Comparison of ENCODE assay signal across 8 mouse cellular contexts in the genomic region with DNA sequence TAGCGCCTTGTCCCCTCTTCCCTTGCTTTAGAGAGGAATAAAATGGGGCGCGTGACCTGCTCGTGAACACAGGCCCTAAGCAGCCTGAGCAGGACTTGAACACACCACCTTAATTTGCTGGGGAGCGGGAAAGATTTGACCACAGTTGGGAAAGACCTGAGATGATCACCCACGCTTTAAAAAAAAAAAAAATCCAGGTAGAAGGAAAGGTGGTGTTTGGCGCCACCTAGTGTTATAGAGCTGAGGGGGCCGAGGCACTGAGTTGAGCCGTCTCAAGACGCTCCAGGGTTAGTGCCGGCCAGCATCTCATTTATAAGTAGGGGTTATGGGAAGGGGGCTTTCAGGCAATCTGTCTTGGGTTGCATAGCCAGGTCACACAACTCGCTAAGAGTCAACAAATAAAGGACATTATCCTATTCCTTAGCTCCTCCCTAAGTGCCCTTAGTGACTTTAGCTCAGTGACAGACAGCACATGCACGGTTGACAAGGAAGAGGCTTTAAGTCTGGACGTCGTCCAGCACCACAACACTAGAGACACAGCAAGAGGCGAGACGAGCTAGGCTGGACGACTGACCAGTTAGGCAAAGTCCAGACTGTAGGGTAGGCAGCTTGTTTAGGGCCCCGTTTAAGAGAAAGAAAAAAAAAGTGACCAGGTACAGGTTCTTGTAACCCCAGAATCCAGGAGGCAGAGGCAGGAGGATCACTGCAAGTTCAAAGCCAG. TPM values are rescaled to one million over a fixed set of nuclear protein-coding genes. Genes with fewer than 3 reads are reported as not detected.
DNase-seq lines count a peak whose midpoint lies in the region; ATAC-seq lines count a peak whose summit lies in the region.

No protein-coding gene starts in this region.

- H3K4me3 ChIP-seq in lung, embryonic 15.5 days = no peak overlapping the region

- peak; percentile 63 for DNase-seq in urinary bladder, postnatal 25 days (ENCODE audit: low spot score)
- no peak for DNase-seq in urinary bladder, adult 2 months (ENCODE audit: low spot score)
- peak; percentile 71 to 81 for DNase-seq in cerebellum, adult 18-20 months
- peak; percentile 79 for DNase-seq in heart, adult 8-10 months (ENCODE audit: low spot score)
- DNase-seq in kidney, postnatal 4 days = peak; percentile 82 to 86
- peak; percentile 75 for DNase-seq in right cerebral cortex, postnatal 14 days

- H3K4me2 ChIP-seq in lung, embryonic 15.5 days = peak overlapping the region; percentile 41; the same call in 1 of the 2 replicates

- H3K36me3 ChIP-seq in lung, embryonic 15.5 days = no peaks in the 10 kb centered on the region

- peaks cover 16% of the 10 kb centered on the region for H3K4me1 ChIP-seq in lung, embryonic 15.5 days

- no peak for ATAC-seq in lung, embryonic 15.5 days (ENCODE audit: borderline replicate concordance, extremely low read depth, low FRiP score, low TSS enrichment)
- ATAC-seq in megakaryocyte progenitor cell, adult 5-6 weeks (replicated peaks; ENCODE audit: poor library complexity) = no peak; the same call in 1 of the 2 replicates

- no peak overlapping the region for H3K9ac ChIP-seq in lung, embryonic 15.5 days

- no peaks in the 10 kb centered on the region for H3K9me3 ChIP-seq in lung, embryonic 15.5 days

- WGBS in lung, embryonic 15.5 days = 9% methylated on average over 19 of the region's 19 CpGs

- no peaks in the 10 kb centered on the region for H3K27me3 ChIP-seq in lung, embryonic 15.5 days

- no peak overlapping the region for H3K27ac ChIP-seq in lung, embryonic 15.5 days

RNA-seq across cellular contexts. Expression of a gene that starts 4.6 kb away (rescaled TPM):
- polyA plus RNA-seq in urinary bladder, adult 2 months (2012; rRNA removed) = 61.2 and 66.1 TPM in 2 replicates
- 100 to 1,000 TPM; 117 to 139 (median 131) TPM for total RNA-seq in heart, adult 8-10 months (2022)
- polyA plus RNA-seq in lung, embryonic 15.5 days (2015; fragmentation: Nextera tagmentation; extraction: Ambion mirVana) = 62.2 and 65.0 TPM in 2 replicates
- total RNA-seq in megakaryocyte progenitor cell, adult 5-6 weeks (2015) = 42.5 and 53.5 TPM in 2 replicates
- total RNA-seq in megakaryocyte progenitor cell, adult 5-6 weeks (2017) = 49.7 and 78.9 TPM in 2 replicates

RNA-seq across cellular contexts. Expression of a gene that starts 5.2 kb away (rescaled TPM):
- 0.32 and 0.39 TPM in 2 replicates for polyA plus RNA-seq in urinary bladder, adult 2 months (2012; rRNA removed)
- total RNA-seq in heart, adult 8-10 months (2022) = under 1 TPM in 3 of 4 experiments, not detected in 1; 0.12 to 0.29 (median 0.13) TPM
- 0.06 and 0.09 TPM in 2 replicates for polyA plus RNA-seq in lung, embryonic 15.5 days (2015; fragmentation: Nextera tagmentation; extraction: Ambion mirVana)
- total RNA-seq in megakaryocyte progenitor cell, adult 5-6 weeks (2015) = 0.07 and 0.34 TPM in 2 replicates
- 0.50 and 0.61 TPM in 2 replicates for total RNA-seq in megakaryocyte progenitor cell, adult 5-6 weeks (2017)
